Mouse (Mus musculus) spleen, adult 2 months (tissue): Measurements from ENCODE around the gene Tmem89.

Experiments used
- CTCF ChIP-seq: fragments of 200-500 bp; IDR thresholded peaks from 2 replicates; pipeline ENCODE4 v1.5.1; 2011; ENCODE audit warnings: mild to moderate bottlenecking, inconsistent platforms; ENCODE audit not compliant: insufficient read depth, insufficient read length, insufficient replicate concordance; ENCODE audit errors: extremely low read depth
- POLR2A ChIP-seq: fragments of 200-500 bp; IDR thresholded peaks from 2 replicates; pipeline ENCODE4 v1.6.1; 2011; ENCODE audit warnings: low read depth, low read length, inconsistent platforms

DNA sequence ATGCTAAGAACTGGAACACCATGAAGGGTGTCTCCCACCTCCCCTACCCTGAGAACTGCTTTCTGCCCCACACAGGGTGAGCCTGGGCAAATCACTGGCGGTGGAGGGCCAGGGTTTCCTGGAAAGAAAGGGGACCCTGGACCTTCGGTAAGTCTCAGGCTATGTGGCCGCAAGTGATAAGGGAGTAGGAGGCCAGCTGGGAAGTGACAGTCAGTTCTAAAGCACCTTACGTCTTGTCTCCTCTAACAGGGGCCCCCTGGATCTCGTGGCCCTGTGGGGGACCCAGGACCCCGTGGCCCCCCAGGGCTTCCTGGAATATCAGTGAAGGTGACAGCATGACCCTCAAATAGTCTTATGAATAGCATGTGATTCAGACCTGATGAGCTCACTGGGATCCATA is 49.9 kb downstream of the Tmem89 start:
- TF ChIP-seq CTCF, result no peak
- no peak for TF ChIP-seq POLR2A
